Comparison of ENCODE assay signal across 22 mouse cellular contexts in genomic region chr11:5307024-5307905, GRCm38 (mm10). TPM values are rescaled to one million over a fixed set of nuclear protein-coding genes. Genes with fewer than 3 reads are reported as not detected.
A peak's percentile ranks its signal among the peaks of the same experiment; 100 is the strongest.
DNase-seq lines count a peak whose midpoint lies in the region; ATAC-seq and TF ChIP-seq lines count a peak whose summit lies in the region.
"Had no signal": no experiment of that assay in that cellular context is flagged by ENCODE, and none has a peak within 500 bp of the region (broad histone marks: within the 10 kb centered on the region; RNA-seq: fewer than 3 reads in every experiment).

No protein-coding gene starts in this region.

- intact Hi-C loops in left cerebral cortex, postnatal 14 days (cut with DNase I), result no loop called here

- H3K4me1 ChIP-seq in kidney, postnatal 0 days (replicated peaks; ENCODE audit: insufficient read depth, low read length), result no peaks in the 10 kb centered on the region
- H3K4me1 ChIP-seq in CH12.LX (ENCODE audit: control insufficient read depth in 1 of 2, insufficient read depth in 2 of 2), result no peaks in the 10 kb centered on the region
- H3K4me1 ChIP-seq: embryonic facial prominence, embryonic 12.5 days had no signal

- dilution Hi-C loops in CH12.LX (cut with MboI; ENCODE audit: extremely low pct_ligation_motif_present, extremely low pct_unique_long_range_greater_than_20kb, low sequenced_read_pairs), result no loop called here

- 79% methylated on average over 13 of the region's 13 CpGs for WGBS in kidney, postnatal 0 days

- TF ChIP-seq POLR2A in CH12.LX (IDR thresholded peaks at IDR 0.05; ENCODE audit: low read depth, low read length), result no peak

- peak; percentile 42 to 45 for DNase-seq in cerebellum, postnatal 25 days
- DNase-seq in cerebellum, adult 9-11 months, result no peak
- no peak for DNase-seq in kidney, postnatal 0 days (ENCODE audit: low spot score)
- DNase-seq in kidney, postnatal 25 days, result no peak
- DNase-seq in CH12.LX (ENCODE audit: extremely low read depth), result no peak
- DNase-seq in R1 (ENCODE audit: low read depth, low spot score), result peak; percentile 18
- DNase-seq in B cell, adult 2 months, result no peak
- no peak for DNase-seq in left cerebral cortex, postnatal 14 days (ENCODE audit: low spot score in 2 of 2)
- DNase-seq: gastrocnemius, postnatal 10 days; heart, adult 11 months; heart, postnatal 14 days; left cerebral cortex, postnatal 4 days; lung, postnatal 4 days; right cerebral cortex, postnatal 4 days had no signal

- H3K27ac ChIP-seq in kidney, postnatal 0 days, result peak overlapping the region; percentile 66; the same call in 1 of the 2 replicates
- no peak overlapping the region for H3K27ac ChIP-seq in CH12.LX (ENCODE audit: insufficient read depth, low read depth)
- H3K27ac ChIP-seq: embryonic facial prominence, embryonic 12.5 days; hindbrain, embryonic 14.5 days; liver, embryonic 14.5 days; stomach, postnatal 0 days had no signal

- H3K9ac ChIP-seq in kidney, postnatal 0 days (ENCODE audit: low read depth, low read length), result no peak overlapping the region
- H3K9ac ChIP-seq in CH12.LX (ENCODE audit: insufficient read depth, low read depth), result no peak overlapping the region
- H3K9ac ChIP-seq: embryonic facial prominence, embryonic 12.5 days; heart, embryonic 12.5 days; hindbrain, embryonic 14.5 days; liver, embryonic 14.5 days had no signal

- no peaks in the 10 kb centered on the region for H3K9me3 ChIP-seq in kidney, postnatal 0 days (replicated peaks; ENCODE audit: low read length)
- no peaks in the 10 kb centered on the region for H3K9me3 ChIP-seq in CH12.LX (replicated peaks; ENCODE audit: low read length)
- H3K9me3 ChIP-seq: embryonic facial prominence, embryonic 12.5 days; heart, embryonic 12.5 days had no signal

- H3K79me2 ChIP-seq in CH12.LX (replicated peaks; ENCODE audit: control insufficient read depth, extremely low read depth, insufficient read depth, poor library complexity, severe bottlenecking), result no peaks in the 10 kb centered on the region

- TF ChIP-seq EP300 in CH12.LX (IDR thresholded peaks at IDR 0.05; ENCODE audit: low read length), result no peak

- TF ChIP-seq RAD21 in CH12.LX (IDR thresholded peaks at IDR 0.05; ENCODE audit: low read depth, low read length), result peak; percentile 5

- no peaks in the 10 kb centered on the region for H3K36me3 ChIP-seq in kidney, postnatal 0 days (ENCODE audit: insufficient read depth, low read length)
- H3K36me3 ChIP-seq in CH12.LX (replicated peaks in 1 of 2; ENCODE audit: control insufficient read depth in 1 of 2, insufficient read depth in 1 of 2, low read length in 1 of 2), result peaks cover 0 to 2% of the 10 kb centered on the region in 2 experiments
- H3K36me3 ChIP-seq: embryonic facial prominence, embryonic 12.5 days; heart, embryonic 12.5 days had no signal

- no peaks in the 10 kb centered on the region for H3K27me3 ChIP-seq in kidney, postnatal 0 days (ENCODE audit: insufficient read depth, low read length)
- H3K27me3 ChIP-seq in CH12.LX (replicated peaks), result no peaks in the 10 kb centered on the region
- H3K27me3 ChIP-seq: embryonic facial prominence, embryonic 12.5 days; heart, embryonic 12.5 days; Patski had no signal

- ATAC-seq in kidney, postnatal 0 days (replicated peaks; ENCODE audit: low FRiP score, low read depth), result no peak
- ATAC-seq: forebrain, embryonic 14.5 days; Patski had no signal

- no peak overlapping the region for H3K4me3 ChIP-seq in kidney, postnatal 0 days (replicated peaks; ENCODE audit: low read depth, low read length)
- H3K4me3 ChIP-seq in CH12.LX (replicated peaks in 1 of 3; ENCODE audit: low read depth in 2 of 3, low read length in 2 of 3, poor library complexity in 1 of 3), result no peak overlapping the region
- H3K4me3 ChIP-seq: embryonic facial prominence, embryonic 12.5 days; erythroblast, embryonic 14.5 days; heart, embryonic 12.5 days had no signal

- H3K4me2 ChIP-seq in kidney, postnatal 0 days (ENCODE audit: low read length), result no peak overlapping the region
- peak overlapping the region; percentile 7; the same call in 1 of the 2 replicates for H3K4me2 ChIP-seq in CH12.LX (ENCODE audit: insufficient read depth, low read depth, poor library complexity, severe bottlenecking)
- H3K4me2 ChIP-seq: embryonic facial prominence, embryonic 12.5 days; heart, embryonic 12.5 days; hindbrain, embryonic 14.5 days had no signal

- TF ChIP-seq CTCF in kidney, postnatal 0 days (IDR thresholded peaks at IDR 0.05; ENCODE audit: low read depth), result no peak
- TF ChIP-seq CTCF in CH12.LX (conservative IDR thresholded peaks at IDR 0.05 in 1 of 2, IDR thresholded peaks at IDR 0.05 in 1 of 2; ENCODE audit: low read depth in 2 of 2, low read length in 2 of 2), result peak in 1 of 2 experiments; percentile 62; a peak in 2 of 4 replicates

- in situ Hi-C loops in CH12.LX (cut with MboI; ENCODE audit: low pct_ligation_motif_present, low pct_unique_long_range_greater_than_20kb, low sequenced_read_pairs), result no loop called here

TF ChIP-seq in CH12.LX, 34 proteins besides CTCF, POLR2A, EP300 and RAD21:
- TF ChIP-seq JUN (IDR thresholded peaks at IDR 0.05; ENCODE audit: insufficient read depth, low read depth, low read length) (no peak), IRF4 (IDR thresholded peaks at IDR 0.05; ENCODE audit: low read depth, low read length) (no peak), ZMIZ1 (IDR thresholded peaks at IDR 0.05; ENCODE audit: low read depth, low read length) (no peak), ZC3H11A (IDR thresholded peaks at IDR 0.05; ENCODE audit: low read depth, low read length) (no peak), MAX (IDR thresholded peaks at IDR 0.05; ENCODE audit: low read length) (no peak), TCF12 (IDR thresholded peaks at IDR 0.05; ENCODE audit: low read depth, low read length) (no peak), SMC3 (IDR thresholded peaks at IDR 0.05; ENCODE audit: low read depth, low read length) (peak; percentile 43; the same call in 1 of the 2 replicates), USF2 (conservative IDR thresholded peaks at IDR 0.05; ENCODE audit: low read depth, low read length) (no peak), E2F4 (IDR thresholded peaks at IDR 0.05; ENCODE audit: insufficient replicate concordance, low read depth, low read length) (no peak)

RNA-seq across cellular contexts. Expression of gene Kremen1, which starts 45.9 kb away (rescaled TPM):
- polyA plus RNA-seq in kidney, postnatal 0 days (2015; fragmentation: Nextera tagmentation; extraction: Ambion mirVana), result 18.3 and 20.0 TPM in 2 replicates
- 9.9 and 11.8 TPM in 2 replicates for total RNA-seq in CH12.LX (2012; rRNA removed)
- 4.4 and 5.0 TPM in 2 replicates for total RNA-seq in CH12.LX (2014; rRNA removed)
- 6.9 and 7.3 TPM in 2 replicates for polyA plus RNA-seq in CH12.LX (2012; ENCODE audit: insufficient read length, low read depth)
- 10 to 100 TPM; 10.6 to 12.7 TPM for total RNA-seq in left cerebral cortex, postnatal 14 days (2021)

Comparison
In these comparisons a context has a peak if more than half of its experiments do, and no peak if none do; other contexts are left out.
1. DNase-seq: peak in cerebellum, postnatal 25 days (2 of 2) and R1 (single experiment); none in cerebellum, adult 9-11 months (single experiment), kidney, postnatal 0 days (single experiment), kidney, postnatal 25 days (0 of 2), CH12.LX (single experiment), B cell, adult 2 months (0 of 2) and left cerebral cortex, postnatal 14 days (0 of 2).